Mouse (Mus musculus) adipose tissue, adult 10 weeks (tissue): ENCODE measurements around the gene Ccr1. TPM values are rescaled to one million over a fixed set of nuclear protein-coding genes. Genes with fewer than 3 reads are reported as not detected.

Experiments
- polyA plus RNA-seq: library from polyadenylated mRNA; stranded (reverse); fragments of 350-450 nt; fragmentation: Illumina TruSeq; extraction: RNeasy Lipid Tissue Mini Kit (QIAGEN cat#74804); gene quantifications from one replicate; pipeline ENCODE4 v1.2.3, GENCODE M21; 2014; ENCODE audit warnings: low read depth, low replicate concordance

Gene Ccr1
- polyA plus RNA-seq = 5.0 TPM

DNA sequence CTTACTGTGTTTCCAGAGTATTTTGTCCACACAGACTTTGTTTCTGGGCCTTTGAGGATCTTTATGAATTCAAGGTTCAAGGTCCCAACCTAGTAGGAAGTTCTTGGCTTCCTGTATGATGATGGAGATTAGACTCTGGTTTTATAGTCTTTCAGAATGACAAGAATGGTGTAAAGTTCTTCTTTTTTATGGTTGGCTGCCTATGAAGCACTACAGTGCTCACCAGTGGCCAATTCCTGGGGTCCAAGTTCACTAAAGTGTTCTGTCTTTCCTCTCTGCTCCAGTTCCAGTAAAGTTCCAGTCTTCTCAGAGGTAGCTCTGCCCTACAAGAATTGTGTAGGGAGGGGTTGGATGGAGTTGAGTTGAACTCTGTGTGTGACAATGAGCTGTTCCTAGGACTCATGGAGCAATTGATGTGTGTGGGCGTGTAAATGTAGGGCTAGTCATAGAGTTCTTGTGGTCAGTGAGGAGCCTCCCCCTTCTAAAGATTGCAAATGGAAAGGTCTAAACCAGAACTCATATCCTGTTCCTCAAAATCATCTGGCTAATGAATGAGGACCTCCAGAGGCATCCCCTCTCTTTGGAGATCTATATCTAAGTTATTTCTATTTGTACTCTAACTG, at the start of gene Ccr1:
Ccr1 (minus strand) TSS at position 403 of the 623 bp plus-strand sequence.

DNA sequence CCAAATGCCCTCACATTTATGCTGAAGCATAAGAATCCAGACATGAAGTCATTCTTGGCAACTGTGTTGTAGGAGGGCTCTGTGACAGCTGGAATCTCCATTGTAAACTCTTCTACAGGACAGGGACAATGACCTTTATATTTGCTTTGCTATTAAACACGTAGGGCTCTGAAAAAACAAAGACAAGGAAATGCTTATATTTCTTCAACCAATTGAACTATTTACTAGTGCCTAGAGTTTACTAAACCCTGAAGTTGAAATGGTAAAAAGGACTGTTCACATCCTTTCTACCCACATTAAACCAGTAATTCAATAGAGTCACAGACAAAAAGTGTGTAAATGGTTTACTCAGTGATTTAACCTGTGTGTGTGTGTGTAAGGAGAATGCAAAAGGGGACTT, 9.8 kb upstream of the Ccr1 start, which contains the start of gene Ccr1l1:
Ccr1l1 (minus strand) TSS at position 101 of the 400 bp plus-strand sequence.

Other genes starting within 250 kb of the Ccr1 start
- gene Cxcr6, start 162.2 kb downstream of the Ccr1 start, polyA plus RNA-seq = 1.6 TPM
- 30.4 TPM for gene Fyco1, start 116.8 kb downstream of the Ccr1 start, polyA plus RNA-seq
- gene Xcr1, start 106.7 kb downstream of the Ccr1 start, polyA plus RNA-seq = 0.43 TPM
- not detected for gene Ccr1l1, start 9.7 kb upstream of the Ccr1 start, polyA plus RNA-seq
- 0.63 TPM for gene Ccr3, start 53.3 kb upstream of the Ccr1 start, polyA plus RNA-seq
- gene Ccr2, start 133.3 kb upstream of the Ccr1 start, polyA plus RNA-seq = 18.8 TPM
- gene Ccr5, start 152.9 kb upstream of the Ccr1 start, polyA plus RNA-seq = 3.6 TPM